Mouse (Mus musculus) forebrain, embryonic 13.5 days (tissue): ENCODE measurements around the gene Eif3d. TPM values are rescaled to one million over a fixed set of nuclear protein-coding genes. Genes with fewer than 3 reads are reported as not detected.

Experiments
- ATAC-seq: fragments of 200-750 bp; cut with Nextera tagmentation; 2 replicates; pipeline ENCODE4 v1.8.0; 2017
- H3K27ac ChIP-seq: fragments of 300-500 bp; sonication (generic); 2 replicates; pipeline ENCODE4 v1.5.1; 2015; ENCODE audit warnings: inconsistent platforms, mild to moderate bottlenecking, moderate library complexity
- H3K27me3 ChIP-seq: fragments of 300-500 bp; sonication (generic); 2 replicates; pipeline ENCODE4 v1.6.1; 2015; ENCODE audit warnings: mild to moderate bottlenecking, inconsistent platforms
- H3K36me3 ChIP-seq: fragments of 300-500 bp; sonication (generic); 2 replicates; pipeline ENCODE4 v1.6.1; 2015; ENCODE audit warnings: mild to moderate bottlenecking, inconsistent platforms; ENCODE audit not compliant: poor library complexity, severe bottlenecking
- H3K4me1 ChIP-seq: fragments of 300-500 bp; sonication (generic); 2 replicates; pipeline ENCODE4 v1.6.1; 2015; ENCODE audit warnings: inconsistent platforms
- H3K4me2 ChIP-seq: fragments of 300-500 bp; sonication (generic); 2 replicates; pipeline ENCODE4 v1.6.1; 2015; ENCODE audit warnings: inconsistent platforms, mild to moderate bottlenecking, moderate library complexity
- H3K4me3 ChIP-seq: fragments of 300-500 bp; sonication (generic); 2 replicates; pipeline ENCODE4 v1.5.1; 2015; ENCODE audit warnings: mild to moderate bottlenecking, inconsistent platforms
- H3K9ac ChIP-seq: fragments of 300-500 bp; sonication (generic); 2 replicates; pipeline ENCODE4 v1.6.1; 2015; ENCODE audit warnings: mild to moderate bottlenecking, inconsistent platforms
- H3K9me3 ChIP-seq: fragments of 300-500 bp; sonication (generic); replicated peaks from 2 replicates; pipeline ENCODE4 v1.6.1; 2016; ENCODE audit warnings: inconsistent platforms
- WGBS: fragments of 180-500 bp; shearing (Covaris S2); methylation state at CpG from one replicate; pipeline ENCODE4 v1.1.7; 2015; 5-methylcytosine and 5-hydroxymethylcytosine counted together
- polyA plus RNA-seq: library from polyadenylated mRNA; unstranded; fragments of >200 nt; fragmentation: Nextera tagmentation; extraction: Ambion mirVana; gene quantifications from 2 replicates; pipeline ENCODE4 v1.2.1, GENCODE M21; 2015

The Eif3d gene
- polyA plus RNA-seq, 1 experiment from 2014 or later: 200 TPM

DNA sequence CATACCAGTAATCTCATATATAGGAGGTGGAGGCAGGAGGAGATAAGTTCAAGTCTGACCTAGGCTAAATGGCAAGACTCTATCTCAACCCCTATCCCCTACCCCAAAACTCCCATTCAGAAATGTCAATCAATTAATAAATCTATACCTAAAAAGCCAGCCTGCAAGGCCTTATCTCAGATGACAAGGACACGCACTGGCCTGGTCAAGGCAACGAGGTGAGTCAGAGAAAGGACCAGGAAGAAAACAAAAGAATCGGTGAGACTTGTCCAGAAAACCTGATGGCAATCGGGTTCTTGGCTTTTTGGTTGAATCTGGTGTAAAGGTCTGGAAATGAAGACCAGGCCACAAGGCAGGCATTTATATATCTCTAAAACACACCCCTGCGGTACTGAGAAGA lies 43.7 kb downstream of the Eif3d start:
- no peak overlapping the region for H3K27ac ChIP-seq
- H3K4me2 ChIP-seq: no peak overlapping the region
- H3K36me3 ChIP-seq: peaks cover 50% of the 10 kb centered on the region
- peaks cover 23% of the 10 kb centered on the region for H3K4me1 ChIP-seq
- H3K9me3 ChIP-seq: no peaks in the 10 kb centered on the region
- no peak overlapping the region for H3K9ac ChIP-seq
- H3K27me3 ChIP-seq: no peaks in the 10 kb centered on the region
- ATAC-seq: no peak
- WGBS: 96% methylated on average over 5 of the region's 5 CpGs
- no peak overlapping the region for H3K4me3 ChIP-seq

DNA sequence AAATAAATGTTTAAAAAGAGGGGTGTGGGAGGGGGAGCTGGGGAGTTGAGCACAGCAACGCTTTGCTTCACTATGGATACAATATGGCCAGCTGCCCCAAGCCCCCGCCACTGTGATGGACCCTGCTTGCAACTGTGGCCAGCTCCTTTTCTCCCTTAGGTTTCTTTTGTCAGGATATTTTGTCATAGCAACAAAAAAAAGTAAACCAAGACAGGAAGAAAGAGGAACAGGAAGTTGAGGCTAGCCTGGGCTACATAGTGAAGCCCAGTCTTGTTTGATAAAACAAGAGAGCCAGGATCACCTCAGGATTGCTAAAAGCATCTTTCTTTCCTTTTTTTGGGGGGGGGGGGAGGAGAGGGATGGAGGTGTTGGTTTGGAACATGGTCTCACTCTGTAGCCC lies 45.4 kb downstream of the Eif3d start:
- Histone ChIP-seq H3K9me3 (no peaks in the 10 kb centered on the region), H3K4me2 (no peak overlapping the region), H3K36me3 (peaks cover 65% of the 10 kb centered on the region), H3K4me3 (no peak overlapping the region), H3K27me3 (no peaks in the 10 kb centered on the region), H3K9ac (no peak overlapping the region), H3K27ac (no peak overlapping the region), H3K4me1 (peaks cover 23% of the 10 kb centered on the region)
- 96% methylated on average over 2 of the region's 2 CpGs for WGBS
- no peak for ATAC-seq

DNA sequence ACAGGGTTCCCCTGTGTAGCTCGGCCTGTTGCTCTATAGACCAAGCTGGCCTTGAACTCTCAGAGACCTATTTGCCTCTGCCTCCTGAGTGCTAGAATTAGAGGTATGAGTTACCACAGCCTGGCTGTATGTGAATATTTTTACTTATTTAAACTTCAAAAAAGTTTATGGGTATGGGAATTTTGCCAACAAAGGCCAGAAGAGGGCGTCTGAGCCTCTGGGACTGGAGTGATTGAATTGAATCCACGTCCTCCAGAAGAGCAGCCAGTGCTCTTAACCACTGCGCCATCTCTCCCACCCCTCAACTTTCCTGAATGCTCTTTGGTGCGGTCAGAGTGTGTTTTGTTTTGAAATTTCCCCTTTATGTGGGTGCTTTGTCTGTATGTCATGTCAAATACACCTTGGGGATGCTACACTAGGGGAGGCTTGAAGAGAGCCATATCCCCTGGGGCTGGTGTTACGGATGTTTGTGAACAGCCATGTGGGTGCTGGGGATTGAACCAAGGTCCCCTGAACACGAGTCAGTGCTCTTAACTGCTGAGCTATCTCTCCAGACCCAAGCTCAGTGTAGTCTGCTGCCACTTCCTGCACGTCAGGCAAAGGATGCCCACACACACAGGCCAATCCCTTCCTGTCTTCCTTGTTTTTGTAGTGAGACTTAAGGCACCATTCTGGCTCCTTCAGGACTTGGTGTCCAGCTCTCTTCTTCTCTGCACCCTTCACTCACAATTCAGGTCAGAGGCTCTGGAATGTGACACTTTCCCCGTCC lies 47.2 kb downstream of the Eif3d start:
- 68% methylated on average over 9 of the region's 9 CpGs for WGBS
- H3K36me3 ChIP-seq: peaks cover 81% of the 10 kb centered on the region
- H3K4me2 ChIP-seq: no peak overlapping the region
- no peak overlapping the region for H3K4me3 ChIP-seq
- H3K27ac ChIP-seq: no peak overlapping the region
- no peaks in the 10 kb centered on the region for H3K27me3 ChIP-seq
- no peaks in the 10 kb centered on the region for H3K9me3 ChIP-seq
- no peak overlapping the region for H3K9ac ChIP-seq
- H3K4me1 ChIP-seq: peaks cover 14% of the 10 kb centered on the region
- no peak for ATAC-seq

DNA sequence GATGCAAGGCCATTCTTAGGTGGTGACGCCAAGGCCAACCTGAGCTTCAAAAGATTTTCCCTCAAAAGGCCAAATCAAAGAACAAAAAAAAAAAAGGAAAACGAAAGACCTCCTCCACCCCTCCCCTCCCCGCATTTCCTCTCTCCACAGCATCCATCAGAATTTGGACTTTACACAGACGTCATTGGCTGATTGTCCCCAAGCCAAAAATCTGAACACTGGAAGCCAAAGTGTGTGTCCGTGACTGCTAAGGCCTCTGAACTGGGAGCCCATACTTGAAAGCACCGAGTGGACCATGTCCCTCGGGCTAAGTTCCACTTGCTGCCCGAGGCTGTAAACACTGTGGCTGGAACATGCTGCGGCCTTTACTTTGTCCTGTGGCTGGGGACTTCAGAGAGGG lies 47.9 kb downstream of the Eif3d start:
- H3K36me3 ChIP-seq: peaks cover 89% of the 10 kb centered on the region
- ATAC-seq: no peak
- no peaks in the 10 kb centered on the region for H3K9me3 ChIP-seq
- H3K9ac ChIP-seq: no peak overlapping the region
- no peak overlapping the region for H3K4me2 ChIP-seq
- H3K27me3 ChIP-seq: no peaks in the 10 kb centered on the region
- H3K4me1 ChIP-seq: peaks cover 8% of the 10 kb centered on the region
- no peak overlapping the region for H3K27ac ChIP-seq
- 85% methylated on average over 9 of the region's 9 CpGs for WGBS
- no peak overlapping the region for H3K4me3 ChIP-seq

DNA sequence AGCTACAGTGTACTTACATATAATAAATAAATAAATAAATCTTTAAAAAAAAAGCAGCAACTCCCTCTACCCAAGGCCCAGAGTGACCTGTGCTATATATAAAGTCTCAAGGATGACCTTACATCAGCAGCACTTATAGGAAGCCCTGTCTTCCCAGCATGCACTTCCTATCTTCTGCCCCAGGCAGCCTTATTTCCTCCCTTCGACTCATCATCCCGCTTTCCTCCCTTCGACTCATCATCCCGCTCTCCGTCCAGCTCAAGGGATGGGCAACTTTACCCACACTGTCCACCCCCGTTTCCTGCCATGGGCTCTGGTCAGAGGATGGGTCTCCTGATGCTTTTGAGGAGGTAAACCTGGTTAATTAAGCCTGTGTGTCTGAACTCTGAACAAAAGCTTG lies 49.0 kb downstream of the Eif3d start:
- H3K9ac ChIP-seq: no peak overlapping the region
- no peak for ATAC-seq

DNA sequence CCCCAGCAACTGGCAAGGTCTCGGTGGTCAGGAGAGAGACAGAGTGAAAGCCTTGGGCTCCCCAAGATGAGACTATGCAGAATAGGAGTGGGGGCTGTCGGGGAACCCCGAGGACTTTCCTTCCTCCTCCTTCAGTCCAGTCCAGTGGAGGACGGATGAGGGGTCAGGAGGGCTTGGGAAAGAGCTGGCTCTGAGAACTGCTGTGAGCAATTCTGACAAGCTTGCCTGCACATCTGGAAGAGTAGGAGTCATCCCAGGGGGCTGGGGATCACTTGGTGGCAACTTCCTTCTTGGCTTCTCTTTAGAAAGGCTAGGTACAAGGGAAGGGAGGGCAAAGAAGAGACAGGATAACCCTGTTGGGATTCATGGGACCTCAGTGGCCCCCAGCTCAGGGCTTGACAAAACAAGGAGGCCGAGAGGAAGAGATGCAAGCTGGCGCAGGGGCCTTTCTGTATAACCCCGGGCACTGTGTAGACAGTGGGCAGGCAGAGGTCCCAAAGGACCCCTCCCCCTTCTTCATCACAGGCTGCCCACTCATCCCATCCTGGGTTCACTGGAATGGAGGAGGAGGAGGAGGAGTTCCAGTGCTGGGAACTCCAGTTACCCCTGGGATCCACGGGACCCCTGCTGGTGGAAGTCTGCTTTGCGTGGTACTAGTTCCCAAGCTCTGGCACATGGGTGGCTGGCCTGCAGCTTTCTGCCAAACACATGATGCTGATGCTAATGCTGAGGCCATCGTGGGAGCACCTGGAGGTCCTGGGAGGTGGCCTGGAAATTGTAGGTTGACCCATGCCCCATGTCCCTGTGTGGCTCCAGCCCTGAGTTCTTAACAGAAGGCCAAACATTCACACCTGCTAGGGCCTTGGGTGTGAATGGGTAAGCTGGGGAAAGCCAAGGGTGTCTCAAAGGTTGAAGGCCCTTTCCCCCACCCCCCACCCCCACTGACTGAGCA lies 49.8 kb downstream of the Eif3d start:
- peaks cover 88% of the 10 kb centered on the region for H3K36me3 ChIP-seq

More for the DNA sequence above, 49.0 kb downstream of the Eif3d start:
- Histone ChIP-seq H3K4me1 (no peaks in the 10 kb centered on the region), H3K4me3 (no peak overlapping the region), H3K9me3 (no peaks in the 10 kb centered on the region), H3K27me3 (no peaks in the 10 kb centered on the region), H3K4me2 (no peak overlapping the region), H3K27ac (no peak overlapping the region), H3K36me3 (peaks cover 88% of the 10 kb centered on the region)
- WGBS: 91% methylated on average over 6 of the region's 6 CpGs

DNA sequence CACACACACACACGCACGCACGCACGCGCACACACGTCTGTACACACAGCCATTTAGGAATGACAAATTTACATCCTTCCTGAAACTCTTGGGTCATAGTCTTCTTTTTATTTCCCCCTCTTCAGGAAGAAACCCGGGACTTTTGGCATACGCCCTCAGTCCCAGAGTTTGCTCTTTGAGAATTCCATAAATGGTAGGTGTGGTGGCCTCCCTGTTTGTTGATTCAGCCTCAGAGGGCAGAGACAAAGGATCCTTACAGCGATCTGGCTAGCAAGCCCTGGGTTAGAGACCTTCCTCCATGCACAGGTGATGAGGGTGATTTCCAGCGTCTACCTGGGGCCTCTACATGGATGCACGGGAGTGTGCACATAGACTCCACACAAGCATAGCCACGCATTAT lies 51.2 kb downstream of the Eif3d start:
- H3K36me3 ChIP-seq: peaks cover 92% of the 10 kb centered on the region
- H3K27ac ChIP-seq: no peak overlapping the region
- WGBS: 92% methylated on average over 12 of the region's 12 CpGs

More for the DNA sequence above, 49.8 kb downstream of the Eif3d start:
- H3K4me3 ChIP-seq: no peak overlapping the region
- H3K27me3 ChIP-seq: no peaks in the 10 kb centered on the region
- no peak for ATAC-seq
- no peaks in the 10 kb centered on the region for H3K4me1 ChIP-seq
- H3K4me2 ChIP-seq: no peak overlapping the region
- no peak overlapping the region for H3K9ac ChIP-seq
- WGBS: 91% methylated on average over 10 of the region's 10 CpGs
- H3K9me3 ChIP-seq: no peaks in the 10 kb centered on the region
- no peak overlapping the region for H3K27ac ChIP-seq

DNA sequence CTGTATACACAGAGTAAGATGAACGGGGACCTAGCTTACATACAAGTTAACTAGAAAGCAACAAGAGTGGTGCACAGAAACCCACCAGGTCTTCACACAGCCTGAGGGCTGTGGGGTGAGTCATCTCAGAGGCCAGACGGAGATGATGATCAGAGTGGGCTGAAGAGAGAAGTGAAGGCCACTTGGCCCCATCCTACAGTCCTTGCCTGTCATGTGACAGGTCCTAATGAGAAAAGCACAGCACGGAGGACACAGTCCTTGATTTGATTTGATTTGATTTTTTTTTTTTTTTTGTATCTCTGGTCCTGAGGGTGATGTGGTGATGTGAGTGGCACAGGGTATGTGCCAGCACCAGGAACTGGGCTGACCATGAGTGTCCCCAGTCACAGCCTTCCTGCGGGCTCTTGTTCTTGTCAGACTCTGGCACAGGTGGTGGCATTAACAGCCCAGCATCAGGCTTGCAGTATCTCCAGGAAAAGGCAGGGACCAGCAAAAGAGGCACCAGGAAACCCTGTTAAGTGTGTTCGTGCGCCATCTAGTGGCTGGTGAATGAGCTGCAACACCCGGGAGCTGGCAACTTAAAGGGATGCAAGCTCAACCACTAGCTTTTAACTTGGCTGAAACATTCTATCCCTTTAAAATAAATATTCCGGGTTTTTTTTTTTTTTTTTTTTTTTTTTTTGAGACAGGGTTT lies 53.6 kb downstream of the Eif3d start:
- Histone ChIP-seq H3K9me3 (no peaks in the 10 kb centered on the region), H3K36me3 (peaks cover 82% of the 10 kb centered on the region), H3K4me3 (no peak overlapping the region), H3K9ac (no peak overlapping the region), H3K27me3 (no peaks in the 10 kb centered on the region), H3K4me2 (no peak overlapping the region), H3K4me1 (no peaks in the 10 kb centered on the region), H3K27ac (no peak overlapping the region)
- peak; percentile 75; the same call in 1 of the 2 replicates for ATAC-seq
- 38% methylated on average over 8 of the region's 8 CpGs for WGBS

More for the DNA sequence above, 51.2 kb downstream of the Eif3d start:
- H3K9ac ChIP-seq: no peak overlapping the region
- H3K4me2 ChIP-seq: no peak overlapping the region
- H3K9me3 ChIP-seq: no peaks in the 10 kb centered on the region
- ATAC-seq: no peak
- no peak overlapping the region for H3K4me3 ChIP-seq
- H3K4me1 ChIP-seq: no peaks in the 10 kb centered on the region
- H3K27me3 ChIP-seq: no peaks in the 10 kb centered on the region

DNA sequence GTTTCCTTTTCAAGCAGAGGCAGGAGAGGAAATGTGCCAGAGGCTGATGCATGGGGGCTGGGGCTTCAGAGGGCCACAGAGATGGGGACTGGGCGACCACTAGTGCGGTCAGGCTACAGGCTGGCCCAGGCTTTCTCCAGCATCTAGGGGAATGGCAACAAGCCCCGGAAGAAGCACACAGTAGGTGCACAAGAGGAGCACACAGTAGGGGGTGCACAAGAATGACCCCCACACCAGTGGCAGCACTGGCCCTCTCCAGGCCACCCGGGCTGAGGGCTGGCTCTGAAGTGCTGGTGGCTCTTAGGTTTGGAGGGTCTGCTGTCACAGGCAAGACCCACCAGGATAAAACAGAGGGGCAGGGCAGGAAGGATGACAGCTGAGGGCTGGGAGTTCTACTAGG lies 55.3 kb downstream of the Eif3d start:
- Histone ChIP-seq H3K9me3 (no peaks in the 10 kb centered on the region), H3K9ac (no peak overlapping the region), H3K27me3 (no peaks in the 10 kb centered on the region), H3K27ac (no peak overlapping the region), H3K4me2 (no peak overlapping the region), H3K36me3 (peaks cover 66% of the 10 kb centered on the region), H3K4me1 (no peaks in the 10 kb centered on the region), H3K4me3 (no peak overlapping the region)
- WGBS: 91% methylated on average over 4 of the region's 4 CpGs
- ATAC-seq: no peak

DNA sequence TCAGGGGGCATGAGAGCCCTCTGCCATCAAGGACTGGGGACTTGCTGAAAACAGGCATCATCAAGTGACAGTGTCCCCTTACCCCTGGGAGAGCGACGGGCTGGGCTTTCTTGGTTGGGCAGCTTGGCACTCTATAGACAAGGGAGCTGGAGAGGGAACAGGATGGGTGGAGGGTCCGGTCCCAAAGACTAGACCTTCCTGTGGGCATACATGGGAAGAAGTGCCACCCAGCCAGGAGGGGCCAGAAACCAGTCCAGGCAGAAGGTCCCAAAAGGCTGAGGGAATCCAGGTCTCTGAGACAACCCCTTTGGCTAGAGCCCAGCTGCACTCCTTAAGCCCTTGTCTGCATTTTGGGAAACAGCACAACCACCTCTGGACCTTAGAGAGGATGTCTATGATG lies 56.1 kb downstream of the Eif3d start:
- Histone ChIP-seq H3K4me1 (no peaks in the 10 kb centered on the region), H3K36me3 (peaks cover 60% of the 10 kb centered on the region), H3K4me3 (no peak overlapping the region), H3K9ac (no peak overlapping the region), H3K4me2 (no peak overlapping the region), H3K27ac (no peak overlapping the region), H3K9me3 (no peaks in the 10 kb centered on the region), H3K27me3 (no peaks in the 10 kb centered on the region)
- WGBS: 94% methylated on average over 3 of the region's 3 CpGs
- no peak for ATAC-seq

DNA sequence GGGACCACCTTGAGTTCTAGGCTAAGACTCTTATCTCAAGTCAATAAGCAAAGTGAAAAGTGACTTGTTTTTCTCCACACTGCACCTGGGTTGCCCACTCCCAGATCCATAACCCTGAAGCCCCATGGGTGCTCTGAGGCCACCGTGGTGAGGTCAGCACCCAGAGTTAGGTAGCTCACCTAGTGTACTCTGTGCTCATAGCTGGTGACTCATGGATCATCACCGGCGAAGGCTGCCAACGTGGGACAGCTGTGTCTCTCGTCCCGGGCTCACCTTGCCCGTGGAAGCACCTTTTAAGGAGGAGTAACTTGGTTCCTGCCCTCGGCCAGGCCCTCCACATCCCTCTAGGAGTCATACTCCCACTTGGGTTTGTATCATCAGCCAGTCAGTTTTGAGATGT lies 57.6 kb downstream of the Eif3d start:
- Histone ChIP-seq H3K36me3 (peaks cover 45% of the 10 kb centered on the region), H3K27ac (no peak overlapping the region), H3K27me3 (no peaks in the 10 kb centered on the region), H3K9me3 (no peaks in the 10 kb centered on the region), H3K4me1 (no peaks in the 10 kb centered on the region), H3K4me3 (no peak overlapping the region), H3K9ac (no peak overlapping the region), H3K4me2 (no peak overlapping the region)
- 90% methylated on average over 8 of the region's 8 CpGs for WGBS
- ATAC-seq: no peak

DNA sequence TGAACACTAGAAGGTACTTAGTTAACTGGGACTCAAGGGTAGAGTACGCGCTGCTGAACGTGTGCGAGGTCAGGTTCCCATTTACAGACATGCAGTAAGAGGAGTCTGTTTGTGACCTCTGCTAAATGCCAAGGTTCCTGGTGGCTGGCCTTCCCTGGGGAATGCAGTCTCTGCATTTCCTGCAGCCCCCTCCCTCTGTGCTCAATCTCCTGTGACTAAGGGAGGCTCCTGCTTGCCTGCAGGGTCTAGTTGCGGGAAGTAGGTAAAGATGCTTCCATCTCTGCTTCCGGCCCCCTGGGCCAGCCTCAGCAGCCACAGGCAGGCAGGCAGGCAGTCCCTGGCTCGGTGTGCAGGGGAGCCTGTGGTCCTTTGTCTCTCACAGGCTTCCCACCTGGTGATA lies 58.0 kb downstream of the Eif3d start:
- Histone ChIP-seq H3K4me3 (no peak overlapping the region), H3K9ac (no peak overlapping the region), H3K9me3 (no peaks in the 10 kb centered on the region), H3K4me1 (no peaks in the 10 kb centered on the region), H3K27me3 (no peaks in the 10 kb centered on the region), H3K36me3 (peaks cover 41% of the 10 kb centered on the region), H3K27ac (no peak overlapping the region), H3K4me2 (no peak overlapping the region)
- WGBS: 65% methylated on average over 7 of the region's 7 CpGs
- no peak for ATAC-seq
